Mouse (Mus musculus): ENCODE results near the gene Etfb. TPM values are rescaled to one million over a fixed set of nuclear protein-coding genes. Genes with fewer than 3 reads are reported as not detected.

Etfb gene
- polyA plus RNA-seq, 1 experiment from 2014 or later = 202 TPM

DNA sequence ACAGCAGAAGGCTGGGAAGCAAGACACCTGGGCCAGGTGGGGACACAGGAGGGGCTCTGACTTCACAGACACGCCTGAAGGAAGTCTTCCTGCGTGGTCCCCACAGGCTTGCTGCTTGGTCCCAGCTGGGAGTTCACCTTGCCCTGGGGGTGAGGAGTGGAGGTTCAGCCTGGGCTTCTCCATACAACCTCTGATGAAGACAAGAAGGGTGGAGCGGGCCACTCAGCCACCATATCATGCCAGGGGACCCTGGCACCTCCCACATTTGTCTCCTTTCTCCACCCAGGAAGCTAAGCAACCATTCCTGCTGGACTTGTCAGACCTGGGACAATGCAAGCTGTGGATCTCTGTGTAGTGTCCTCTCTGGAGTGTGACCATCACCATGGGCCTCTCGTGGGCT, 19.0 kb downstream of the Etfb start, which contains the start of gene Vsig10l:
Vsig10l (plus strand) TSS at position 301 of the 400 bp plus-strand sequence.
- DNase-seq (ENCODE audit: low spot score, missing footprints) (peak; percentile 75), ATAC-seq (ENCODE audit: low FRiP score) (no peak)
- H3K4me3 ChIP-seq (ENCODE audit: low read depth, low read length) = no peak within 1 kb of the TSS

DNA sequence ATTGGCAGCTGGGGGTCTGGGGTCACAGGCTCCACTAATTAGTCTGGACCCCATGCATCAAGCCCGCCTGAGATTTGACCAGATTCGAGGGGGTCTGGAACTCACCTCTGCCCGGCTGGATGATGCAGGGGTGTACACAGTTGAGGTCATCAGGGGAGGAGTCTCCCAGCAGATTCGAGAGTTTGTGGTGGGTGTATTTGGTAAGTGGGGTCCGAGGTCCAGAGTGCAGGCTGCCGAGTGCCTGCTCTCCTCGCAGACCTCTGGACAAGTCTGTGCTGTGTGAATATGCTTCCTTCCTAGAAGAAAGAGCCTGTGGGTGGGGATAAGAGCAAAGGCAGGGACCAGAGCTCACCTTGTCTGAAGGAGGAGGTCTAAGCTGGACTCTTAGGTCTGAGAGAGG, 20.1 kb downstream of the Etfb start:
- H3K9ac ChIP-seq (ENCODE audit: low read length) = no peak overlapping the region
- DNase-seq (ENCODE audit: low spot score, missing footprints) (no peak), ATAC-seq (ENCODE audit: low FRiP score) (no peak)
- no peaks in the 10 kb centered on the region for H3K36me3 ChIP-seq (ENCODE audit: control insufficient read depth, insufficient read depth, low read length)
- H3K27ac ChIP-seq (ENCODE audit: low read depth, low read length) = no peak overlapping the region
- no peaks in the 10 kb centered on the region for H3K9me3 ChIP-seq (ENCODE audit: control insufficient read depth, low read length)
- peaks cover 5% of the 10 kb centered on the region; the same call in 1 of the 2 replicates for H3K27me3 ChIP-seq (ENCODE audit: control insufficient read depth, insufficient read depth, low read length)
- no peak overlapping the region for H3K4me3 ChIP-seq (ENCODE audit: low read depth, low read length)
- H3K4me1 ChIP-seq (ENCODE audit: control insufficient read depth, insufficient read depth, low read length) = no peaks in the 10 kb centered on the region
- H3K4me2 ChIP-seq = no peak overlapping the region
- 80% methylated on average over 7 of the region's 7 CpGs for WGBS

More for the DNA sequence above, 19.0 kb downstream of the Etfb start, which contains the start of gene Vsig10l:
- Histone ChIP-seq H3K4me1 (ENCODE audit: control insufficient read depth, insufficient read depth, low read length) (no peaks in the 10 kb centered on the region), H3K27me3 (ENCODE audit: control insufficient read depth, insufficient read depth, low read length) (peaks cover 5% of the 10 kb centered on the region; the same call in 1 of the 2 replicates), H3K9me3 (ENCODE audit: control insufficient read depth, low read length) (no peaks in the 10 kb centered on the region), H3K36me3 (ENCODE audit: control insufficient read depth, insufficient read depth, low read length) (no peaks in the 10 kb centered on the region), H3K9ac (ENCODE audit: low read length) (no peak within 1 kb of the TSS), H3K4me2 (no peak within 1 kb of the TSS), H3K27ac (ENCODE audit: low read depth, low read length) (no peak within 1 kb of the TSS)
- 67% methylated on average over 4 of the region's 4 CpGs for WGBS

DNA sequence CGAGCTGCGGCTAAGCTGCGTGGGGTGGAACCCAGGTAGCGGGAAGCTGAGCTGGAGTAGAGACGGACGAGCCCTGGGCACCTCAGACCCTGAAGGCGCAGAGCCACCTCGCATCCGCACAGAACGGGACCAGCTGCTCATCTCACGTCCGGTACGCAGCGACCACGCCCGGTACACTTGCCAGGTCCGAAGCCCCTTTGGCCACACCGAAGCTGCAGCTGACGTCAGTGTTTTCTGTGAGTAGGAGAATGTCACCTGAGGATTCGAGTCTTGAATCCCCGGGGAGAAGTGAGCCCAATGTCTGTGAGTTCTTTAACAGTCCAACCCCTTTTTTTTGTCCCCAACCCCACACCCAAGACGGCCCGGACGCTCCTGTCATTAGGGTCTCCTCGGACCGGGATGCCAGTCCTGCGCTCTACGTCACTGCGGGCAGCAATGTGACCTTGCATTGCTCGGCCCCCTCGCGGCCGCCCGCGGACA, 21.0 kb downstream of the Etfb start:
- Histone ChIP-seq H3K4me2 (peak overlapping the region; percentile 67), H3K9me3 (ENCODE audit: control insufficient read depth, low read length) (no peaks in the 10 kb centered on the region), H3K4me3 (ENCODE audit: low read depth, low read length) (peak overlapping the region; percentile 35), H3K27ac (ENCODE audit: low read depth, low read length) (no peak overlapping the region), H3K4me1 (ENCODE audit: control insufficient read depth, insufficient read depth, low read length) (no peaks in the 10 kb centered on the region), H3K36me3 (ENCODE audit: control insufficient read depth, insufficient read depth, low read length) (no peaks in the 10 kb centered on the region), H3K27me3 (ENCODE audit: control insufficient read depth, insufficient read depth, low read length) (peaks cover 5% of the 10 kb centered on the region; the same call in 1 of the 2 replicates), H3K9ac (ENCODE audit: low read length) (peak overlapping the region; percentile 39; the same call in 1 of the 2 replicates)
- ATAC-seq (ENCODE audit: low FRiP score) = peak; percentile 79
- WGBS = 12% methylated on average over 35 of the region's 35 CpGs
- DNase-seq (ENCODE audit: low spot score, missing footprints) = peak; percentile 95

DNA sequence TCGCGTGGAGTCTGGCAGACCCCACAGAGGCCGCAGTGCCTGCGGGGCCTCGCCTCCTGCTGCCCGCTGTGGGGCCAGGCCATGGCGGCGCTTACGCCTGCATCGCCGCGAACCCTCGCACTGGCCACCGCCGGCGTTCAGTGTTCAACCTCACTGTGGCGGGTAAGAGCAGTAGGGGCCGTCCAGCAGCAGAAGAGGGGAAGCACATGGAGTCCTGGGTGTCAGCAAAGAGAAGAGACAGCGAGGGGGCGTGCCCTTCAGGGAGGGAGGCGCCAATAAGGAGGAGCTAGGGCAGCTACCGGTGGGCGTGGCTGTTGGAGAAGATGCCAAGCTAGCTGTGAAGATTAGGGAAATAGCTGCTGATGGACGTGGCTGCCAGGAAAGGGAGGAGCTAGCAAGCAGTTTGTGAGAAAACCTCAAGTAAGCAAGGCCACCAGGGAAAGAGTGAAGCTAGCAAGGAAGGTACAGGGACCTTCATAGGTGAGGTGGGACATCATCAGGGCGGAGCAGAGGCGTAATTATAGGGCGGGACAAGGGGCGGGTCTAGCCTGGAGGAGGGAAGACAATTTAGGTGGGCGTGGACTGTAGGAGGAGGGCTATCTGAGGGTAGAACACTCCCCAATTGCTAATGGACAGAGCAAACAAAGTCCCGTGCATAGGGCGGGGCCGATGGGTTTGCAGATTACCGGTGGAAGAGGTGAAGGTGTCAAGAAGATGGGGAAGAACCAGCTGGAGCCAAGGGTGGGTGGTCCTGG, 21.6 kb downstream of the Etfb start:
- DNase-seq (ENCODE audit: low spot score, missing footprints) (no peak), ATAC-seq (ENCODE audit: low FRiP score) (peak; percentile 87)
- Histone ChIP-seq H3K27me3 (ENCODE audit: control insufficient read depth, insufficient read depth, low read length) (peaks cover 5% of the 10 kb centered on the region; the same call in 1 of the 2 replicates), H3K4me3 (ENCODE audit: low read depth, low read length) (peak overlapping the region; percentile 35), H3K9me3 (ENCODE audit: control insufficient read depth, low read length) (no peaks in the 10 kb centered on the region), H3K4me1 (ENCODE audit: control insufficient read depth, insufficient read depth, low read length) (no peaks in the 10 kb centered on the region), H3K9ac (ENCODE audit: low read length) (peak overlapping the region; percentile 39; the same call in 1 of the 2 replicates), H3K4me2 (peak overlapping the region; percentile 67), H3K36me3 (ENCODE audit: control insufficient read depth, insufficient read depth, low read length) (no peaks in the 10 kb centered on the region), H3K27ac (ENCODE audit: low read depth, low read length) (no peak overlapping the region)
- WGBS = under 1% methylated on average over 33 of the region's 33 CpGs

DNA sequence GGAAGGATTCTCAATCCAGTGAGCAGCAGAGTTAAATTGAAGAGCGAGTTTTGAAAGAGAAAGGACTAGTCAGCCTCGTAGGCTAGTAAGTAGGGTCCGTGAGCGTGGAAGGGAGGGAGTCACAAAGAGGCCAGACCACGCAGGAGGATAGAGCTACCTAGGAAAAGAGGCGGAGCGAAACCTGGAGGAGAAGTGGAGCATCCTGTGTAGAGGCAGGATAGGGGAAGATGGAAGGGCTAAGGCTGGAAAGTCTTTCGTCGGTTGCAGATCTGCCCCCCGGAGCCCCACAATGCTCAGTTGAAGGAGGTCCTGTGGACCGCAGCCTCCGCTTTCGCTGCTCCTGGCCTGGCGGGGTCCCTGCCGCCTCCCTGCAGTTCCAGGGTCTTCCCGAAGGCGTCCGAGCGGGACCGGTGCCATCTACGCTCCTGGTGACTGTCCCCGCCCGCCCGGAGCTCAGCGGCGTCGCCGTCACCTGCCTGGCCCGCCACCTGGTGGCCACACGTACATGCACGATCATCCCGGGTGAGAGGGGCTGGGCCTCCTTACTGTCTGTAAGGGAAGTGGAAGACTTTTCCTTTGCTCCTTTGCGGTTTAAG, 22.3 kb downstream of the Etfb start:
- no peaks in the 10 kb centered on the region for H3K4me1 ChIP-seq (ENCODE audit: control insufficient read depth, insufficient read depth, low read length)
- no peak overlapping the region for H3K27ac ChIP-seq (ENCODE audit: low read depth, low read length)
- peak overlapping the region; percentile 67 for H3K4me2 ChIP-seq
- 2% methylated on average over 33 of the region's 33 CpGs for WGBS
- H3K9me3 ChIP-seq (ENCODE audit: control insufficient read depth, low read length) = no peaks in the 10 kb centered on the region
- peak overlapping the region; percentile 39; the same call in 1 of the 2 replicates for H3K9ac ChIP-seq (ENCODE audit: low read length)
- ATAC-seq (ENCODE audit: low FRiP score) (peak; percentile 57), DNase-seq (ENCODE audit: low spot score, missing footprints) (peak; percentile 95)
- H3K27me3 ChIP-seq (ENCODE audit: control insufficient read depth, insufficient read depth, low read length) = peaks cover 5% of the 10 kb centered on the region; the same call in 1 of the 2 replicates
- H3K36me3 ChIP-seq (ENCODE audit: control insufficient read depth, insufficient read depth, low read length) = no peaks in the 10 kb centered on the region
- peak overlapping the region; percentile 35 for H3K4me3 ChIP-seq (ENCODE audit: low read depth, low read length)

DNA sequence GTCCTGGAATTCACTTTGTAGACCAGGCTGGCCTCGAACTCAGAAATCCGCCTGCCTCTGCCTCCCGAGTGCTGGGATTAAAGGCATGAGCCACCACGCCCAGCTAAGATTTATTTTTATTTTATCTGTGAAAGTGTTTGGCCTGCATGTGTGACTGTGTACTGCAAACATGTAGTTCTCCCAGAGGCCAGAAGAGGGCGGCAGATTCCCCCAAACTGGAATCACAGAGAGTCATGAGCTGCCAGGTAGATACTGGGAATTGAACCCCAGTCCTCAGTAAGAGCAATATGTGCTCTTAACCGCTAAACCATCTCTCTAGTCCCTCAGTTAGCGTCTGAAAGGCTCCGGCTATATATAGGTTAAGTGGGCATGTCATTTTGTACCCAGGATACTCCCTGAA, 26.5 kb downstream of the Etfb start:
- ATAC-seq (ENCODE audit: low FRiP score) = no peak
- no peak overlapping the region for H3K4me2 ChIP-seq
- no peaks in the 10 kb centered on the region for H3K4me1 ChIP-seq (ENCODE audit: control insufficient read depth, insufficient read depth, low read length)
- H3K27ac ChIP-seq (ENCODE audit: low read depth, low read length) = no peak overlapping the region
- H3K36me3 ChIP-seq (ENCODE audit: control insufficient read depth, insufficient read depth, low read length) = no peaks in the 10 kb centered on the region
- no peak overlapping the region for H3K4me3 ChIP-seq (ENCODE audit: low read depth, low read length)
- H3K9ac ChIP-seq (ENCODE audit: low read length) = no peak overlapping the region
- H3K9me3 ChIP-seq (ENCODE audit: control insufficient read depth, low read length) = no peaks in the 10 kb centered on the region
- 0 out of 2 replicates have a peak, but pooled peaks cover 5% of the 10 kb centered on the region for H3K27me3 ChIP-seq (ENCODE audit: control insufficient read depth, insufficient read depth, low read length)
- DNase-seq (ENCODE audit: low spot score, missing footprints) = peak; percentile 91
- 49% methylated on average over 8 of the region's 8 CpGs for whole genome bisulfite sequencing

DNA sequence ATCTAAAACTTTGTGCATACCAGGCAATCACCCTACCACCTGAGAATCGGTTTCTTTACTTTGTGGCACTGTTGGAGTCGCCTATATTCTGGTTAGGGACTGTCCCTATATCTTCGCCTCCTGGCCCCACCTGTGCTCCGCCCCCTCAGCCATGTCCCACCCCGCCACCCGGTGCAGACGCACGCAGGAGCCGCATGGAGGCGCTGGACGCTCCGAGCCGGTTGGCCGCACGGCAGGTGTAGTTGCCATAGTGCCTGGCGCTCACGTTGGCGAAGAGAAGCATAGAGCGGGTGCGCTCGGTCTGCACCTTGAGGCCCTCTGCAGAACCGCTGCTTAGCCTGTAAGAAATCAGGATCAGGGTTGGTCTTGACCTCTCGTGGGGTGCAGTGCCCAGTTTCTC, 31.8 kb downstream of the Etfb start:
- 8% methylated on average over 23 of the region's 23 CpGs for WGBS
- H3K36me3 ChIP-seq (ENCODE audit: control insufficient read depth, insufficient read depth, low read length) = no peaks in the 10 kb centered on the region
- H3K27me3 ChIP-seq (ENCODE audit: control insufficient read depth, insufficient read depth, low read length) = peaks cover 13% of the 10 kb centered on the region; the same call in 1 of the 2 replicates
- DNase-seq (ENCODE audit: low spot score, missing footprints) (peak; percentile 81), ATAC-seq (ENCODE audit: low FRiP score) (peak; percentile 18; the same call in 1 of the 2 replicates)
- H3K27ac ChIP-seq (ENCODE audit: low read depth, low read length) = no peak overlapping the region
- no peak overlapping the region for H3K4me3 ChIP-seq (ENCODE audit: low read depth, low read length)
- H3K4me1 ChIP-seq (ENCODE audit: control insufficient read depth, insufficient read depth, low read length) = no peaks in the 10 kb centered on the region
- no peak overlapping the region for H3K9ac ChIP-seq (ENCODE audit: low read length)
- H3K4me2 ChIP-seq = no peak overlapping the region
- no peaks in the 10 kb centered on the region for H3K9me3 ChIP-seq (ENCODE audit: control insufficient read depth, low read length)

DNA sequence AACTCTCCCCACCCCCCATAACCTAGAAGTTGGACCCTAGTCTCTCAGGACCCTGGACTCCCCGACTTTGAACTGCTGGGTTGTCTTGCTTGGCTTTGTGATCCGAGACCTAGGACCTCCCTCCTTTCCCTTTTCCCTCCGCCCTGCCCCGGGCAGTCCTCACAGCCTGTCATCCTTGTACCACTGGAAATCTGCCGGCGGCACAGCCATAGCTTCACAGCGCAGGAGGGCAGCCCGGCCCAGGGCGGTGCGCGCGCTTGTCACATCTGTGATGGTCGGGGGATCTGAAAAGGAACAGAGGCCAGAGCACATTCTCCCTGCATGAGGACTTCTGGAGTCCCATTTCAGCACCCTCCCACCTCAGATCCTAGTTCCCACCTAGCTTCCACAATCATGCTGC, 32.5 kb downstream of the Etfb start:
- peaks cover 13% of the 10 kb centered on the region; the same call in 1 of the 2 replicates for H3K27me3 ChIP-seq (ENCODE audit: control insufficient read depth, insufficient read depth, low read length)
- WGBS = 3% methylated on average over 13 of the region's 13 CpGs
- DNase-seq (ENCODE audit: low spot score, missing footprints) (peak; percentile 86), ATAC-seq (ENCODE audit: low FRiP score) (no peak)
- H3K9me3 ChIP-seq (ENCODE audit: control insufficient read depth, low read length) = no peaks in the 10 kb centered on the region
- no peak overlapping the region for H3K4me3 ChIP-seq (ENCODE audit: low read depth, low read length)
- H3K27ac ChIP-seq (ENCODE audit: low read depth, low read length) = no peak overlapping the region
- H3K4me2 ChIP-seq = no peak overlapping the region
- no peaks in the 10 kb centered on the region for H3K4me1 ChIP-seq (ENCODE audit: control insufficient read depth, insufficient read depth, low read length)
- H3K36me3 ChIP-seq (ENCODE audit: control insufficient read depth, insufficient read depth, low read length) = no peaks in the 10 kb centered on the region
- H3K9ac ChIP-seq (ENCODE audit: low read length) = no peak overlapping the region

DNA sequence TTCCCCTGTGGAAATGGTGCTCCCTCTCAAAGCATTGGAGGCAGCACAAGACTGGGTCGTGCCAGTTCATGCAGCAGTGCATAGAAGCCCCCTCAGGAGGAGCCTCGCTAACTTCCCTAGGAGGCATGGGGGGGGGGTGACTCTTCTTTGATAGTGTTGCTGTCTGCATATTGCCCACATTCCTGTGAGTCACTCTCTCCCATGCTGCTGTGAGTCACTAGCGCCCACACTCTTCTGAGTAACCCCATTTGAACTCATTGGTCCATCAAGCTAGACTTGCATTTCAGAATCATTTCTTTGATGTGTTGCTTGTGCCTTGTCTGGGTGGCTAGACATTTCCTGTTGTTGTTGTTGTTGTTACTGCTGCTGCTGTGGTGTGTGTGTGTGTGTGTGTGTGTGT, 37.3 kb downstream of the Etfb start:
- Histone ChIP-seq H3K4me1 (ENCODE audit: control insufficient read depth, insufficient read depth, low read length) (no peaks in the 10 kb centered on the region), H3K36me3 (ENCODE audit: control insufficient read depth, insufficient read depth, low read length) (no peaks in the 10 kb centered on the region), H3K9ac (ENCODE audit: low read length) (no peak overlapping the region), H3K4me2 (no peak overlapping the region), H3K4me3 (ENCODE audit: low read depth, low read length) (no peak overlapping the region), H3K27ac (ENCODE audit: low read depth, low read length) (no peak overlapping the region), H3K9me3 (ENCODE audit: control insufficient read depth, low read length) (no peaks in the 10 kb centered on the region), H3K27me3 (ENCODE audit: control insufficient read depth, insufficient read depth, low read length) (peaks cover 11% of the 10 kb centered on the region; the same call in 1 of the 2 replicates)
- ATAC-seq (ENCODE audit: low FRiP score) (no peak), DNase-seq (ENCODE audit: low spot score, missing footprints) (no peak)
- 70% methylated on average over 3 of the region's 3 CpGs for WGBS
